Mouse (Mus musculus): ENCODE results near the gene Twsg1.

DNA sequence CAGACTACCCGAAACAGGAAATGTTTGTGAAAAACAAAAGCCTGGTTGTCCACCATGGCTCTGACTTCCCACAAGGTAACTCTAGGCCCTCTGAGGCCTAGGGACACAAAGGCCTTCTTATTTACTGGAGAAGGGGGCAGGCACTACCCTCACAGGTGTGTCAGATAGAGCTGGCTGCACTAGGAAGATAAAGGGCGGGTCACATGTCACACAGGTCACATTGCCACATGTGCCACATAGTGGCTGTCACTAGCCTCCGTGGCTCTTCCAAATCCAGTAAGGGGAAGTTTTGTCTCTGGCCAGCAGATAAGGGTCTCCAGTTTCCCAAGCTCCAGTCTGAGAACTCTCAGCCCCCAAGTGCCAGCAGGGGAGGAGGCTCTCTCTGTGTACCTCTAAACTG, 31.8 kb downstream of the Twsg1 start:
- TF ChIP-seq CTCF (IDR thresholded peaks at IDR 0.05; ENCODE audit: low read depth) = no peak
- TF ChIP-seq EP300 (optimal IDR thresholded peaks at IDR 0.05) = no peak
